Mouse (Mus musculus): ENCODE results near the gene C1qtnf4. TPM values are rescaled to one million over a fixed set of nuclear protein-coding genes. Genes with fewer than 3 reads are reported as not detected.

Gene C1qtnf4
- polyA plus RNA-seq, 1 experiment, result 1.7 TPM

DNA sequence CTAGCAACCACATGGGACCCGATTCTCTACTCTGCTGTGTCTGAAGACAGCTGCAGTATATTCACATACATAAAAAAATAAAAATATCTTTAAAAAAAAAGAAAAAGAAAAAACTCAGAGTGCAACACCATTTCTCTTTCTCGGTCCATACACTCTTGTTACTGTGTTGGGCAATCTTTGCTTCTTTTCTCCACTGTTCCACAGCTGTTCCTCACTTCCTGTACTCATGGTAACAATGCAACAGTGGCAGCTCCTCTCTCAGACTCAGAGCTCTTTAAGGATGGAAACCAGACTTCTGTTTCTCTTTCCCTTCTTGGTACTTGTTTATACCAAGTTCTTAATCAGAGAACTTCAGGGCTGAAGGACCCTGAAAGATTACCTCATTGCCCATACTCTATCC lies 17.7 kb downstream of the C1qtnf4 start:
- H3K27me3 ChIP-seq (ENCODE audit: control insufficient read depth, insufficient read depth, low read length), result no peaks in the 10 kb centered on the region
- no peak for DNase-seq (ENCODE audit: low read depth in 1 of 2, low spot score in 2 of 2)
- H3K4me3 ChIP-seq (ENCODE audit: extremely low read depth, insufficient read depth, insufficient read length), result no peak overlapping the region
- peaks cover 6% of the 10 kb centered on the region for H3K4me1 ChIP-seq (ENCODE audit: control insufficient read depth, insufficient read depth, insufficient read length)
- WGBS, result 74% methylated on average over 2 of the region's 2 CpGs
- H3K36me3 ChIP-seq (ENCODE audit: control insufficient read depth, insufficient read depth, low read length), result peaks cover 9% of the 10 kb centered on the region
- no peak for TF ChIP-seq CTCF (IDR thresholded peaks at IDR 0.05; ENCODE audit: extremely low read depth, insufficient read depth, insufficient read length, insufficient replicate concordance)
- TF ChIP-seq POLR2A (IDR thresholded peaks at IDR 0.05; ENCODE audit: low read depth, low read length), result no peak
- no peak overlapping the region for H3K27ac ChIP-seq (ENCODE audit: insufficient read depth, low read length)

DNA sequence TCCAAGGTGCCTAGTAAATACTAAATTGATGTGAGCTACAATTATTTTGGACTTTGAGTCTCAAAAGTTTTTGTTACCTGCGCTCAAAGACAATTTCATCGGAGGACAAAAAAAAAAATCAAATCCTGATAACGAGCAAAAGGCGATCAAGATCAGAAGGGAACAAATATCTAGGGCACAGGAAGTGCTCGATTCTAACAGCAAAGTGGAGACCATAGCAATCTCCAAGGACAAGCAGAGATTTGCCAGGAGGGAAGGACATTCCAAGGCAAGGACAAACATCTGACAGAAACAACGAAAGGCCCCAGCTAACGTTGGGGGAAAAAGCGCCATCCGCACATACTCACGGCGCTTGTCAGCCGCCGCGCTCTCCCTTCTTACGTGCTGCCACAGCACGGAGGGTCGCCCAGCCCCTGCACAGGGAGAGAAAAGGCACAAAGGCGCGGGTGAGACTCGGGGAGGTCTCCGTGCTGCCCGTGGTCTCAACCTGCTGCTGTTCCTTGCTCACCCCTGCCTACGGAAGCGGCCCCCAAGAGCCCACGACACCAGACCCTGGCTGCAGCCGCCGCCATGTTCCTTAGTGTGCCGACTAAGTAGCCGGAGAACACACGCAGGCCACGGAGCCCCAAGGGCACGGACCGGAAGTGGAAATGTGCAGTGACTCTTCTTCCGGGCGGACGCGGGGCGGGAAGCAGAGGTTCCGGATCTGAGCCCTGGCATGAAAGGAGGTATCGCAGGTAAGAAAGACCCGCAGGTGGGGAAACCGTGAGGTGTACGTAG lies 18.6 kb downstream of the C1qtnf4 start, which contains the start of the genes Kbtbd4 and Ndufs3:
Gene Kbtbd4 (plus strand): TSS at position 665 of the 780 bp plus-strand sequence.
Gene Ndufs3 (minus strand): TSS at position 752 of the 780 bp plus-strand sequence.
- Histone ChIP-seq H3K4me3 (ENCODE audit: extremely low read depth, insufficient read depth, insufficient read length) (peak within 1 kb of the TSS; percentile 94), H3K27ac (ENCODE audit: insufficient read depth, low read length) (peak within 1 kb of the TSS; percentile 91), H3K4me1 (ENCODE audit: control insufficient read depth, insufficient read depth, insufficient read length) (peaks cover 6% of the 10 kb centered on the region), H3K27me3 (ENCODE audit: control insufficient read depth, insufficient read depth, low read length) (no peaks in the 10 kb centered on the region), H3K36me3 (ENCODE audit: control insufficient read depth, insufficient read depth, low read length) (peaks cover 9% of the 10 kb centered on the region)
- TF ChIP-seq CTCF (IDR thresholded peaks at IDR 0.05; ENCODE audit: extremely low read depth, insufficient read depth, insufficient read length, insufficient replicate concordance) (no peak), POLR2A (IDR thresholded peaks at IDR 0.05; ENCODE audit: low read depth, low read length) (peak; percentile 68)
- under 1% methylated on average over 43 of the region's 43 CpGs for WGBS
- peak; percentile 82 to 83 for DNase-seq (ENCODE audit: low read depth in 1 of 2, low spot score in 2 of 2)

DNA sequence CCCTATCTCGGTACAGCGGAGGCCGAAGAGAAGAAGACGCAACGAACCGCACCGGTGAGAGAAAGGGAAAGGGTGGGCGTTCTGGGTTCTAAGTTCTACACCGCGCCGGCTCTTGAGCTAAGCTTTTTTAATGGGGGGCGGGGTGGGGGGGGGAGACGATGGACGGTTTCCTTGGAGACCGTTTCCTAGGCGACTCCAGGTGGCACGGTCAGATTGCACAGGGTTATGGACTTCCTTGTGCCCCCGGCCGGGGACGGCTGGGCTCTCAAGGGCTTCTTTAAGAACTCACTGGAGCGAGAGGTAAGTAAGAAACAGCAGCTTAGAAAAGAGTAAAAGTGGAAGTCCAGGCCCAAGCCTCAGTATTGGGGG lies 19.2 kb downstream of the C1qtnf4 start:
- Histone ChIP-seq H3K27ac (ENCODE audit: insufficient read depth, low read length) (peak overlapping the region; percentile 64), H3K4me3 (ENCODE audit: extremely low read depth, insufficient read depth, insufficient read length) (peak overlapping the region; percentile 94), H3K4me1 (ENCODE audit: control insufficient read depth, insufficient read depth, insufficient read length) (peaks cover 6% of the 10 kb centered on the region), H3K36me3 (ENCODE audit: control insufficient read depth, insufficient read depth, low read length) (peaks cover 14% of the 10 kb centered on the region), H3K27me3 (ENCODE audit: control insufficient read depth, insufficient read depth, low read length) (no peaks in the 10 kb centered on the region)
- 1% methylated on average over 21 of the region's 21 CpGs for WGBS
- TF ChIP-seq CTCF (IDR thresholded peaks at IDR 0.05; ENCODE audit: extremely low read depth, insufficient read depth, insufficient read length, insufficient replicate concordance), result no peak
- no peak for TF ChIP-seq POLR2A (IDR thresholded peaks at IDR 0.05; ENCODE audit: low read depth, low read length)
- DNase-seq (ENCODE audit: low read depth in 1 of 2, low spot score in 2 of 2), result peak in 1 of 2 experiments; percentile 4

DNA sequence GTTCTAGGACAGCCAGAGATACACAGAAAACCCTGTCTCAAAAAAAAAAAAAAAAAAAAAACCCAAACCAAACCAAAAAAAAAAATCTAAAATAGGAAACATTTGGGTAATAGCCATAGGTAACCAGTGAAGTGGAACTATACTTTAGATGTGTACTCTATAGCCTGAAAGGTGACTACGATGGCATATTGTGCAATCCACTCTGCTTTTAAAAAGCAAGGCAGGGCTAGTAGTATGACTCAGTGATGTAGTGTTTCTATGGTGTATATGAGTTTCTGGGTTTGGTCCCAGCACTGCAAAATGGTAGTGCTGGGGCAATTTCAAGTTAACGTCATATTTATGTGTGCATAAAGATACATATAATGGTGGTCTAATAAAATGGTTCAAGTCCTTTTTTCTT lies 21.1 kb downstream of the C1qtnf4 start:
- TF ChIP-seq CTCF (IDR thresholded peaks at IDR 0.05; ENCODE audit: extremely low read depth, insufficient read depth, insufficient read length, insufficient replicate concordance) (no peak), POLR2A (IDR thresholded peaks at IDR 0.05; ENCODE audit: low read depth, low read length) (no peak)
- DNase-seq (ENCODE audit: low read depth in 1 of 2, low spot score in 2 of 2), result no peak
- H3K4me1 ChIP-seq (ENCODE audit: control insufficient read depth, insufficient read depth, insufficient read length), result peaks cover 6% of the 10 kb centered on the region
- no peak overlapping the region for H3K27ac ChIP-seq (ENCODE audit: insufficient read depth, low read length)
- H3K4me3 ChIP-seq (ENCODE audit: extremely low read depth, insufficient read depth, insufficient read length), result no peak overlapping the region
- peaks cover 28% of the 10 kb centered on the region for H3K36me3 ChIP-seq (ENCODE audit: control insufficient read depth, insufficient read depth, low read length)
- no peaks in the 10 kb centered on the region for H3K27me3 ChIP-seq (ENCODE audit: control insufficient read depth, insufficient read depth, low read length)
- 93% methylated on average over 2 of the region's 2 CpGs for WGBS

DNA sequence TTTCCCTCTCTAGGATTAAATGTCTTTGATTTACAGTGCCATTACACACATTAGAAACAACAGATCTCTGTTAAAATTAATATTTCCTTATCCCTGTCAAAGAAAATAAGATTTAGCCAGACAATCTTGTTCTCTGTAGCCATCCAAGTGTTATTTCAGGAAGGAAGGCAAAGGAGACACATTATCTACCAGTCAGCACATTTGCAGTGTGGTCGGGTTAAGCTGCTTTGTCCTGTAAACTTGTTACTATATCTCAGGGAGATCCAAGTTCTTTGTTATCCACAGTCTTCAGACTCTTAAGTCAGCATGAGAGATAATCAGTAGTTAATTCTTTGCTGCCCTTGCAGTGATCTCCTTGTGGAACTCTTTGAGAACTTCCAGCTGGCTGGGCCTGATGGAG lies 25.2 kb downstream of the C1qtnf4 start:
- Histone ChIP-seq H3K4me3 (ENCODE audit: extremely low read depth, insufficient read depth, insufficient read length) (no peak overlapping the region), H3K36me3 (ENCODE audit: control insufficient read depth, insufficient read depth, low read length) (peaks cover 25% of the 10 kb centered on the region), H3K27ac (ENCODE audit: insufficient read depth, low read length) (no peak overlapping the region), H3K27me3 (ENCODE audit: control insufficient read depth, insufficient read depth, low read length) (no peaks in the 10 kb centered on the region), H3K4me1 (ENCODE audit: control insufficient read depth, insufficient read depth, insufficient read length) (no peaks in the 10 kb centered on the region)
- 80% methylated on average over 1 of the region's 1 CpGs for WGBS
- TF ChIP-seq CTCF (IDR thresholded peaks at IDR 0.05; ENCODE audit: extremely low read depth, insufficient read depth, insufficient read length, insufficient replicate concordance), result no peak
- no peak for TF ChIP-seq POLR2A (IDR thresholded peaks at IDR 0.05; ENCODE audit: low read depth, low read length)
- no peak for DNase-seq (ENCODE audit: low read depth in 1 of 2, low spot score in 2 of 2)

DNA sequence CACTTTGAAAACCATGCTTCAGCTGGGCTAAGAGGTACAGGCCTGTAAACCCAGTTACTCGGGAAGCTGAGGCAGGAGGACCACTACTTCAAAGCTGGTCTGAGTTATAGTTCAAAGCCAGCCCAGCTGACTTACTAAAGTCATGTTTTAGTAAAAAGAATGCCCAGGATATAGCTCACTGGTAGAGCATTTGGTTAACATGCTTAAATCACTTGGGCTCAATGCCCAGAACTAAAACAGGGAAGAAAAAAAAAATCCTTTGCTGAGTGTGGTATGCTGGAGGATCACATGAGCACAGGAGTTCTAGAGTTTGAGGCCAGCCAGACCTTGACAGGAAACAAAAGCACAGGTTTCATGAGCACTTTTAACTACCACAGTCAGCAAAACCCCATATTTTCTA lies 26.0 kb downstream of the C1qtnf4 start:
- Histone ChIP-seq H3K36me3 (ENCODE audit: control insufficient read depth, insufficient read depth, low read length) (peaks cover 25% of the 10 kb centered on the region), H3K27ac (ENCODE audit: insufficient read depth, low read length) (no peak overlapping the region), H3K4me3 (ENCODE audit: extremely low read depth, insufficient read depth, insufficient read length) (no peak overlapping the region), H3K4me1 (ENCODE audit: control insufficient read depth, insufficient read depth, insufficient read length) (no peaks in the 10 kb centered on the region), H3K27me3 (ENCODE audit: control insufficient read depth, insufficient read depth, low read length) (no peaks in the 10 kb centered on the region)
- WGBS, result 87% methylated on average over 1 of the region's 1 CpGs
- TF ChIP-seq POLR2A (IDR thresholded peaks at IDR 0.05; ENCODE audit: low read depth, low read length) (no peak), CTCF (IDR thresholded peaks at IDR 0.05; ENCODE audit: extremely low read depth, insufficient read depth, insufficient read length, insufficient replicate concordance) (no peak)
- DNase-seq (ENCODE audit: low read depth in 1 of 2, low spot score in 2 of 2), result no peak

DNA sequence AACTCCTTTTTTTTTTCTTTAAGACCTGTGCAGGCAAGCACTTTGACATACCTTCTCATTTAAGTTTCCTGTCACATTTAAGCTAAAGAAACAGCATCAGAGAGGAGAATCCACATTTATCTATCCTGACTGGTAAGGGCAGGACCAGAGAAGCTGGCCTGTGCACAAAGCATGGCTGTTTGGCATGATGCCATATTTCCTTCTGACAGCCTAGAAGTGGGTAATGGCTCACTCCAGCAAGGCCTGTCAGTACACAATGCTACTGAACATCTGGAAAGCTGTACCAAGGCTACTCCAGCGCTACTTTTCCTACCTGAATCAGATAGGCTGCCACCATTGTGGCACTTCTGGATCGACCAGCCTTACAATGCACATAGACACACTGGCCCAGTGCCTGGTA lies 28.0 kb downstream of the C1qtnf4 start:
- DNase-seq (ENCODE audit: low read depth in 1 of 2, low spot score in 2 of 2), result no peak
- 93% methylated on average over 2 of the region's 2 CpGs for WGBS
- Histone ChIP-seq H3K36me3 (ENCODE audit: control insufficient read depth, insufficient read depth, low read length) (peaks cover 21% of the 10 kb centered on the region), H3K27me3 (ENCODE audit: control insufficient read depth, insufficient read depth, low read length) (no peaks in the 10 kb centered on the region), H3K27ac (ENCODE audit: insufficient read depth, low read length) (no peak overlapping the region), H3K4me1 (ENCODE audit: control insufficient read depth, insufficient read depth, insufficient read length) (no peaks in the 10 kb centered on the region; the same call in 1 of the 2 replicates), H3K4me3 (ENCODE audit: extremely low read depth, insufficient read depth, insufficient read length) (no peak overlapping the region)
- no peak for TF ChIP-seq CTCF (IDR thresholded peaks at IDR 0.05; ENCODE audit: extremely low read depth, insufficient read depth, insufficient read length, insufficient replicate concordance)
- TF ChIP-seq POLR2A (IDR thresholded peaks at IDR 0.05; ENCODE audit: low read depth, low read length), result no peak
